Mouse (Mus musculus): ENCODE measurements around the gene Zc3h10.

DNA sequence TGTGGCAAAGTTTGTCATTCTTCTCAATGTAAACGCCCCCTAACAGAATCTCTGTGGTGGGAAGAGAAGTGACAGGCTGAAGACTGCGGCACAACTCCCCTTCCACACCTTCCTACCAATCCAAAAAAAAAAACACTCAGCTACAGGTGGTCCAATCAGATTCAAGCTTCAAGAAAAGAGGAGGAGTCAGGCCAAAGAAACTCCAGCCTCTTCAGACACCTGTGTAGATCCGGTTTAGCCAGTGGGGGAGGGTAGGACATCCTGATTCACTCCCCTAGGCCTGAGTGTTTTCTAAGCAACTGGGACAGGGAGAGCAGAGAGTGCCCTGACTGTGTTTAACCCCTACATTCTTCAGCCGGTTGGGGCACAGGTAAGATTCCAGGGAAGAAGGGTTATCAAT is 36.8 kb upstream of the Zc3h10 start:
- TF ChIP-seq EP300 (IDR thresholded peaks at IDR 0.05; ENCODE audit: low read depth), result no peak
- TF ChIP-seq CTCF (IDR thresholded peaks at IDR 0.05; ENCODE audit: low read depth), result no peak
